Mouse (Mus musculus) effector memory CD4-positive, alpha-beta T cell, adult 7 months (primary cell): ENCODE results near the gene Gm732. TPM values are rescaled to one million over a fixed set of nuclear protein-coding genes. Genes with fewer than 3 reads are reported as not detected.

ENCODE experiments used
- polyA plus RNA-seq: library from polyadenylated mRNA; unstranded; fragments of 100-300 nt; shearing (Covaris generic); gene quantifications from one replicate; pipeline ENCODE4 v1.2.1, GENCODE M21; 2017

Gm732 gene
- not detected for polyA plus RNA-seq

GRCm38 (mm10) chrX:107948365-107948764 is at the start of gene Gm732:
Gene Gm732, minus strand, starts transcription at chrX:107948465.

Other genes starting within 250 kb of the Gm732 start
- gene Tent5d, start 155.9 kb downstream of the Gm732 start, polyA plus RNA-seq, result not detected
- 15.2 TPM for gene 2610002M06Rik, start 132.1 kb downstream of the Gm732 start, polyA plus RNA-seq